Mouse (Mus musculus): ENCODE data around the gene Wfdc11. TPM values are rescaled to one million over a fixed set of nuclear protein-coding genes. Genes with fewer than 3 reads are reported as not detected.
"Not testable (repeated sequence)": the region's sequence is repeated elsewhere in the genome, so short reads cannot be mapped to it uniquely, and the experiment has no call there.

Gene Wfdc11
- not detected in 2 replicates for polyA plus RNA-seq (2015; fragmentation: Nextera tagmentation; extraction: Ambion mirVana)

GRCm38 (mm10) chr2:164673987-164674386, at the start of gene Wfdc11:
Wfdc11 (minus strand) TSS chr2:164674087.
- Histone ChIP-seq H3K9me3 (no peaks in the 10 kb centered on the region), H3K36me3 (no peaks in the 10 kb centered on the region), H3K27me3 (replicated peaks) (peaks cover 3% of the 10 kb centered on the region), H3K4me3 (no peak within 1 kb of the TSS), H3K9ac (no peak within 1 kb of the TSS), H3K4me1 (peaks cover 3% of the 10 kb centered on the region; the same call in 1 of the 2 replicates), H3K4me2 (no peak within 1 kb of the TSS), H3K27ac (replicated peaks) (no peak within 1 kb of the TSS)
- no peak for ATAC-seq (ENCODE audit: extremely low read depth, insufficient number of reproducible peaks, low FRiP score, low TSS enrichment)
- WGBS, result 61% methylated on average over 7 of the region's 7 CpGs

- H3K27ac ChIP-seq (replicated peaks), result no peak overlapping the region
- H3K9me3 ChIP-seq, result no peaks in the 10 kb centered on the region
- ATAC-seq (ENCODE audit: extremely low read depth, insufficient number of reproducible peaks, low FRiP score, low TSS enrichment), result no peak
- H3K36me3 ChIP-seq, result no peaks in the 10 kb centered on the region
- no peak overlapping the region for H3K9ac ChIP-seq
- H3K4me1 ChIP-seq, result no peaks in the 10 kb centered on the region
- peaks cover 15% of the 10 kb centered on the region; the same call in 1 of the 2 replicates for H3K27me3 ChIP-seq (replicated peaks)
- H3K4me2 ChIP-seq, result no peak overlapping the region
- H3K4me3 ChIP-seq, result no peak overlapping the region
- WGBS, result 45% methylated on average over 4 of the region's 4 CpGs
These were observed 49.4 kb upstream of the Wfdc11 start for GRCm38 (mm10) chr2:164723276-164723675.

GRCm38 (mm10) chr2:164716194-164716786, 42.4 kb upstream of the Wfdc11 start:
- H3K9ac ChIP-seq; H3K9me3 ChIP-seq; H3K27me3 ChIP-seq (replicated peaks); H3K4me3 ChIP-seq; H3K27ac ChIP-seq (replicated peaks); H3K4me2 ChIP-seq; H3K36me3 ChIP-seq; H3K4me1 ChIP-seq; ATAC-seq (ENCODE audit: extremely low read depth, insufficient number of reproducible peaks, low FRiP score, low TSS enrichment): not testable (repeated sequence)
- 81% methylated on average over 23 of the region's 23 CpGs for WGBS

- Histone ChIP-seq H3K27me3 (replicated peaks) (0 out of 2 replicates have a peak, but pooled peaks cover 3% of the 10 kb centered on the region), H3K9me3 (0 out of 2 replicates have a peak, but pooled peaks cover 4% of the 10 kb centered on the region), H3K4me3 (no peak within 1 kb of the TSS), H3K4me1 (no peaks in the 10 kb centered on the region), H3K27ac (replicated peaks) (no peak within 1 kb of the TSS), H3K9ac (no peak within 1 kb of the TSS), H3K4me2 (no peak within 1 kb of the TSS), H3K36me3 (no peaks in the 10 kb centered on the region)
- WGBS, result 68% methylated on average over 6 of the region's 6 CpGs
- no peak for ATAC-seq (ENCODE audit: extremely low read depth, insufficient number of reproducible peaks, low FRiP score, low TSS enrichment)
These were observed 41.1 kb upstream of the Wfdc11 start, which contains the start of gene Spint5 for GRCm38 (mm10) chr2:164715005-164715404. Spint5 (plus strand) TSS chr2:164715305.

GRCm38 (mm10) chr2:164705991-164706390, 32.1 kb upstream of the Wfdc11 start:
- Histone ChIP-seq H3K4me3 (no peak overlapping the region), H3K36me3 (no peaks in the 10 kb centered on the region), H3K27ac (replicated peaks) (no peak overlapping the region), H3K9ac (no peak overlapping the region), H3K9me3 (peaks cover 3% of the 10 kb centered on the region; the same call in 1 of the 2 replicates), H3K27me3 (replicated peaks) (0 out of 2 replicates have a peak, but pooled peaks cover 3% of the 10 kb centered on the region), H3K4me1 (no peaks in the 10 kb centered on the region), H3K4me2 (no peak overlapping the region)
- 83% methylated on average over 14 of the region's 14 CpGs for WGBS
- no peak for ATAC-seq (ENCODE audit: extremely low read depth, insufficient number of reproducible peaks, low FRiP score, low TSS enrichment)

GRCm38 (mm10) chr2:164705328-164705727, 31.4 kb upstream of the Wfdc11 start:
- Histone ChIP-seq H3K27me3 (replicated peaks) (0 out of 2 replicates have a peak, but pooled peaks cover 3% of the 10 kb centered on the region), H3K4me2 (no peak overlapping the region), H3K4me3 (no peak overlapping the region), H3K36me3 (no peaks in the 10 kb centered on the region), H3K9ac (no peak overlapping the region), H3K27ac (replicated peaks) (no peak overlapping the region), H3K9me3 (peaks cover 3% of the 10 kb centered on the region; the same call in 1 of the 2 replicates), H3K4me1 (no peaks in the 10 kb centered on the region)
- no peak for ATAC-seq (ENCODE audit: extremely low read depth, insufficient number of reproducible peaks, low FRiP score, low TSS enrichment)
- 86% methylated on average over 6 of the region's 6 CpGs for whole genome bisulfite sequencing

- no peak for ATAC-seq (ENCODE audit: extremely low read depth, insufficient number of reproducible peaks, low FRiP score, low TSS enrichment)
- Histone ChIP-seq H3K9ac (no peak overlapping the region), H3K4me3 (no peak overlapping the region), H3K4me1 (no peaks in the 10 kb centered on the region), H3K9me3 (peaks cover 3% of the 10 kb centered on the region; the same call in 1 of the 2 replicates), H3K36me3 (no peaks in the 10 kb centered on the region), H3K27ac (replicated peaks) (no peak overlapping the region), H3K4me2 (no peak overlapping the region), H3K27me3 (replicated peaks) (0 out of 2 replicates have a peak, but pooled peaks cover 3% of the 10 kb centered on the region)
- WGBS, result 72% methylated on average over 5 of the region's 5 CpGs
These were observed 30.3 kb upstream of the Wfdc11 start for GRCm38 (mm10) chr2:164704235-164704634.

- no peak overlapping the region for H3K4me2 ChIP-seq
- no peak for ATAC-seq (ENCODE audit: extremely low read depth, insufficient number of reproducible peaks, low FRiP score, low TSS enrichment)
- WGBS, result 74% methylated on average over 5 of the region's 5 CpGs
These were observed 27.9 kb upstream of the Wfdc11 start for GRCm38 (mm10) chr2:164701761-164702160.

GRCm38 (mm10) chr2:164700959-164701358, 27.1 kb upstream of the Wfdc11 start:
- Histone ChIP-seq H3K27me3 (replicated peaks) (no peaks in the 10 kb centered on the region), H3K4me2 (no peak overlapping the region), H3K4me1 (no peaks in the 10 kb centered on the region), H3K27ac (replicated peaks) (no peak overlapping the region), H3K9ac (no peak overlapping the region), H3K4me3 (no peak overlapping the region), H3K36me3 (no peaks in the 10 kb centered on the region), H3K9me3 (peaks cover 3% of the 10 kb centered on the region; the same call in 1 of the 2 replicates)
- 65% methylated on average over 5 of the region's 5 CpGs for WGBS
- ATAC-seq (ENCODE audit: extremely low read depth, insufficient number of reproducible peaks, low FRiP score, low TSS enrichment), result no peak

More at GRCm38 (mm10) chr2:164701761-164702160, 27.9 kb upstream of the Wfdc11 start:
- H3K36me3 ChIP-seq, result no peaks in the 10 kb centered on the region
- H3K27ac ChIP-seq (replicated peaks), result no peak overlapping the region
- H3K9ac ChIP-seq, result no peak overlapping the region
- no peaks in the 10 kb centered on the region for H3K4me1 ChIP-seq
- no peak overlapping the region for H3K4me3 ChIP-seq
- peaks cover 3% of the 10 kb centered on the region; the same call in 1 of the 2 replicates for H3K9me3 ChIP-seq
- H3K27me3 ChIP-seq (replicated peaks), result no peaks in the 10 kb centered on the region

GRCm38 (mm10) chr2:164698201-164698600, 24.3 kb upstream of the Wfdc11 start, which contains the start of gene Spint4:
Spint4 (plus strand) TSS chr2:164698501.
- Histone ChIP-seq H3K27ac (replicated peaks) (no peak within 1 kb of the TSS), H3K4me1 (no peaks in the 10 kb centered on the region), H3K27me3 (replicated peaks) (peaks cover 10% of the 10 kb centered on the region), H3K36me3 (no peaks in the 10 kb centered on the region), H3K9me3 (no peaks in the 10 kb centered on the region), H3K4me3 (no peak within 1 kb of the TSS), H3K9ac (no peak within 1 kb of the TSS), H3K4me2 (no peak within 1 kb of the TSS)
- no peak for ATAC-seq (ENCODE audit: extremely low read depth, insufficient number of reproducible peaks, low FRiP score, low TSS enrichment)
- 73% methylated on average over 4 of the region's 4 CpGs for WGBS

- ATAC-seq (ENCODE audit: extremely low read depth, insufficient number of reproducible peaks, low FRiP score, low TSS enrichment), result no peak
- no peak within 1 kb of the TSS for H3K9ac ChIP-seq
- peaks cover 9% of the 10 kb centered on the region; the same call in 1 of the 2 replicates for H3K27me3 ChIP-seq (replicated peaks)
- H3K36me3 ChIP-seq, result no peaks in the 10 kb centered on the region
- H3K27ac ChIP-seq (replicated peaks), result no peak within 1 kb of the TSS
- no peak within 1 kb of the TSS for H3K4me2 ChIP-seq
- WGBS, result 57% methylated on average over 3 of the region's 3 CpGs
- H3K4me1 ChIP-seq, result no peaks in the 10 kb centered on the region
- no peak within 1 kb of the TSS for H3K4me3 ChIP-seq
- H3K9me3 ChIP-seq, result no peaks in the 10 kb centered on the region
These were observed 10.9 kb upstream of the Wfdc11 start, which contains the start of gene Wfdc13 for GRCm38 (mm10) chr2:164684807-164685206. Wfdc13 (plus strand) TSS chr2:164685107.

GRCm38 (mm10) chr2:164679906-164680305, 6.0 kb upstream of the Wfdc11 start:
- no peaks in the 10 kb centered on the region for H3K36me3 ChIP-seq
- H3K27me3 ChIP-seq (replicated peaks), result no peaks in the 10 kb centered on the region
- WGBS, result 60% methylated on average over 3 of the region's 3 CpGs
- ATAC-seq (ENCODE audit: extremely low read depth, insufficient number of reproducible peaks, low FRiP score, low TSS enrichment), result no peak
- H3K4me3 ChIP-seq, result no peak overlapping the region
- H3K4me1 ChIP-seq, result peaks cover 7% of the 10 kb centered on the region
- no peak overlapping the region for H3K27ac ChIP-seq (replicated peaks)
- no peak overlapping the region for H3K4me2 ChIP-seq
- H3K9me3 ChIP-seq, result no peaks in the 10 kb centered on the region
- H3K9ac ChIP-seq, result no peak overlapping the region

Data from heart, embryonic 13.5 days (tissue).